Mouse (Mus musculus): Measurements from ENCODE around the gene Olfr801. TPM values are rescaled to one million over a fixed set of nuclear protein-coding genes. Genes with fewer than 3 reads are reported as not detected.

The Olfr801 gene
- not detected in 2 replicates for polyA plus RNA-seq (2014; fragmentation: Nextera tagmentation; extraction: Ambion mirVana)

- ATAC-seq (ENCODE audit: insufficient number of reproducible peaks, low FRiP score, low TSS enrichment, low read depth) (no peak), DNase-seq (ENCODE audit: low spot score) (no peak)
- H3K4me1 ChIP-seq (ENCODE audit: control insufficient read depth, insufficient read depth, low read length), result no peaks in the 10 kb centered on the region
- H3K4me2 ChIP-seq (ENCODE audit: low read depth, severe bottlenecking), result no peak within 1 kb of the TSS
- WGBS, result 86% methylated on average over 1 of the region's 1 CpGs
- H3K9ac ChIP-seq (ENCODE audit: low read length), result no peak within 1 kb of the TSS
- H3K27ac ChIP-seq (replicated peaks; ENCODE audit: low read depth, low read length), result no peak within 1 kb of the TSS
- no peaks in the 10 kb centered on the region for H3K27me3 ChIP-seq (ENCODE audit: control insufficient read depth, insufficient read depth, low read length)
- H3K9me3 ChIP-seq (ENCODE audit: control insufficient read depth, low read length), result no peaks in the 10 kb centered on the region
- H3K36me3 ChIP-seq (ENCODE audit: control insufficient read depth, insufficient read depth, low read length), result no peaks in the 10 kb centered on the region
- H3K4me3 ChIP-seq (ENCODE audit: low read depth, low read length), result no peak within 1 kb of the TSS
Measured at GRCm38 (mm10) chr10:129673765-129674164, at the start of gene Olfr801. Gene Olfr801 (minus strand): TSS chr10:129673865.

- Histone ChIP-seq H3K9ac (ENCODE audit: low read length) (no peak within 1 kb of the TSS), H3K4me3 (ENCODE audit: low read depth, low read length) (no peak within 1 kb of the TSS), H3K4me2 (ENCODE audit: low read depth, severe bottlenecking) (no peak within 1 kb of the TSS), H3K9me3 (ENCODE audit: control insufficient read depth, low read length) (no peaks in the 10 kb centered on the region), H3K27me3 (ENCODE audit: control insufficient read depth, insufficient read depth, low read length) (no peaks in the 10 kb centered on the region), H3K4me1 (ENCODE audit: control insufficient read depth, insufficient read depth, low read length) (no peaks in the 10 kb centered on the region), H3K36me3 (ENCODE audit: control insufficient read depth, insufficient read depth, low read length) (no peaks in the 10 kb centered on the region), H3K27ac (replicated peaks; ENCODE audit: low read depth, low read length) (no peak within 1 kb of the TSS)
- no peak for ATAC-seq (ENCODE audit: insufficient number of reproducible peaks, low FRiP score, low TSS enrichment, low read depth)
- DNase-seq (ENCODE audit: low spot score), result no peak
Measured at GRCm38 (mm10) chr10:129702910-129703309, 29.2 kb upstream of the Olfr801 start, which contains the start of gene Olfr804. Gene Olfr804 (plus strand): TSS chr10:129703210.

- no peak for DNase-seq (ENCODE audit: low spot score)
- Histone ChIP-seq H3K4me3 (ENCODE audit: low read depth, low read length) (no peak within 1 kb of the TSS), H3K9ac (ENCODE audit: low read length) (no peak within 1 kb of the TSS), H3K4me1 (ENCODE audit: control insufficient read depth, insufficient read depth, low read length) (no peaks in the 10 kb centered on the region), H3K4me2 (ENCODE audit: low read depth, severe bottlenecking) (no peak within 1 kb of the TSS), H3K9me3 (ENCODE audit: control insufficient read depth, low read length) (no peaks in the 10 kb centered on the region), H3K36me3 (ENCODE audit: control insufficient read depth, insufficient read depth, low read length) (no peaks in the 10 kb centered on the region), H3K27me3 (ENCODE audit: control insufficient read depth, insufficient read depth, low read length) (no peaks in the 10 kb centered on the region), H3K27ac (replicated peaks; ENCODE audit: low read depth, low read length) (no peak within 1 kb of the TSS)
- WGBS, result 80% methylated on average over 2 of the region's 2 CpGs
- no peak for ATAC-seq (ENCODE audit: insufficient number of reproducible peaks, low FRiP score, low TSS enrichment, low read depth)
Measured at GRCm38 (mm10) chr10:129694186-129694585, 20.5 kb upstream of the Olfr801 start, which contains the start of gene Olfr803. Gene Olfr803 (minus strand): TSS chr10:129694286.

GRCm38 (mm10) chr10:129688069-129688468 is 14.4 kb upstream of the Olfr801 start, which contains the start of gene Olfr802:
Gene Olfr802 (minus strand): TSS chr10:129688169.
- no peaks in the 10 kb centered on the region for H3K4me1 ChIP-seq (ENCODE audit: control insufficient read depth, insufficient read depth, low read length)
- no peak within 1 kb of the TSS for H3K9ac ChIP-seq (ENCODE audit: low read length)
- no peaks in the 10 kb centered on the region for H3K27me3 ChIP-seq (ENCODE audit: control insufficient read depth, insufficient read depth, low read length)
- H3K27ac ChIP-seq (replicated peaks; ENCODE audit: low read depth, low read length), result no peak within 1 kb of the TSS
- no peak within 1 kb of the TSS for H3K4me3 ChIP-seq (ENCODE audit: low read depth, low read length)
- no peak for ATAC-seq (ENCODE audit: insufficient number of reproducible peaks, low FRiP score, low TSS enrichment, low read depth)
- no peak within 1 kb of the TSS for H3K4me2 ChIP-seq (ENCODE audit: low read depth, severe bottlenecking)
- no peaks in the 10 kb centered on the region for H3K9me3 ChIP-seq (ENCODE audit: control insufficient read depth, low read length)
- DNase-seq (ENCODE audit: low spot score), result no peak
- H3K36me3 ChIP-seq (ENCODE audit: control insufficient read depth, insufficient read depth, low read length), result no peaks in the 10 kb centered on the region
- 74% methylated on average over 1 of the region's 1 CpGs for WGBS

- Histone ChIP-seq H3K27ac (replicated peaks; ENCODE audit: low read depth, low read length) (no peak within 1 kb of the TSS), H3K9ac (ENCODE audit: low read length) (no peak within 1 kb of the TSS), H3K4me1 (ENCODE audit: control insufficient read depth, insufficient read depth, low read length) (no peaks in the 10 kb centered on the region), H3K4me3 (ENCODE audit: low read depth, low read length) (no peak within 1 kb of the TSS), H3K36me3 (ENCODE audit: control insufficient read depth, insufficient read depth, low read length) (no peaks in the 10 kb centered on the region), H3K4me2 (ENCODE audit: low read depth, severe bottlenecking) (no peak within 1 kb of the TSS), H3K9me3 (ENCODE audit: control insufficient read depth, low read length) (no peaks in the 10 kb centered on the region), H3K27me3 (ENCODE audit: control insufficient read depth, insufficient read depth, low read length) (no peaks in the 10 kb centered on the region)
- DNase-seq (ENCODE audit: low spot score) (no peak), ATAC-seq (ENCODE audit: insufficient number of reproducible peaks, low FRiP score, low TSS enrichment, low read depth) (no peak)
Measured at GRCm38 (mm10) chr10:129657394-129657793, 16.3 kb downstream of the Olfr801 start, which contains the start of gene Olfr800. Gene Olfr800 (plus strand): TSS chr10:129657694.

- no peak overlapping the region for H3K27ac ChIP-seq (replicated peaks; ENCODE audit: low read depth, low read length)
- DNase-seq (ENCODE audit: low spot score), result no peak
- H3K9me3 ChIP-seq (ENCODE audit: control insufficient read depth, low read length), result no peaks in the 10 kb centered on the region
- ATAC-seq (ENCODE audit: insufficient number of reproducible peaks, low FRiP score, low TSS enrichment, low read depth), result no peak
- no peak overlapping the region for H3K4me3 ChIP-seq (ENCODE audit: low read depth, low read length)
- H3K36me3 ChIP-seq (ENCODE audit: control insufficient read depth, insufficient read depth, low read length), result no peaks in the 10 kb centered on the region
- H3K9ac ChIP-seq (ENCODE audit: low read length), result no peak overlapping the region
- no peaks in the 10 kb centered on the region for H3K27me3 ChIP-seq (ENCODE audit: control insufficient read depth, insufficient read depth, low read length)
- 85% methylated on average over 1 of the region's 1 CpGs for WGBS
- H3K4me2 ChIP-seq (ENCODE audit: low read depth, severe bottlenecking), result no peak overlapping the region
- H3K4me1 ChIP-seq (ENCODE audit: control insufficient read depth, insufficient read depth, low read length), result no peaks in the 10 kb centered on the region
Measured at GRCm38 (mm10) chr10:129651763-129652162, 21.9 kb downstream of the Olfr801 start.

GRCm38 (mm10) chr10:129637184-129637583 is 36.5 kb downstream of the Olfr801 start, which contains the start of gene Olfr799:
Gene Olfr799 (plus strand): TSS chr10:129637484.
- Histone ChIP-seq H3K27ac (replicated peaks; ENCODE audit: low read depth, low read length) (no peak within 1 kb of the TSS), H3K36me3 (ENCODE audit: control insufficient read depth, insufficient read depth, low read length) (no peaks in the 10 kb centered on the region), H3K9ac (ENCODE audit: low read length) (no peak within 1 kb of the TSS), H3K9me3 (ENCODE audit: control insufficient read depth, low read length) (no peaks in the 10 kb centered on the region), H3K4me1 (ENCODE audit: control insufficient read depth, insufficient read depth, low read length) (no peaks in the 10 kb centered on the region), H3K4me2 (ENCODE audit: low read depth, severe bottlenecking) (no peak within 1 kb of the TSS), H3K27me3 (ENCODE audit: control insufficient read depth, insufficient read depth, low read length) (no peaks in the 10 kb centered on the region), H3K4me3 (ENCODE audit: low read depth, low read length) (no peak within 1 kb of the TSS)
- DNase-seq (ENCODE audit: low spot score) (no peak), ATAC-seq (ENCODE audit: insufficient number of reproducible peaks, low FRiP score, low TSS enrichment, low read depth) (no peak)
- WGBS, result 49% methylated on average over 1 of the region's 1 CpGs

- H3K4me1 ChIP-seq (ENCODE audit: control insufficient read depth, insufficient read depth, low read length), result no peaks in the 10 kb centered on the region
- no peak within 1 kb of the TSS for H3K4me2 ChIP-seq (ENCODE audit: low read depth, severe bottlenecking)
- H3K9ac ChIP-seq (ENCODE audit: low read length), result no peak within 1 kb of the TSS
- H3K4me3 ChIP-seq (ENCODE audit: low read depth, low read length), result no peak within 1 kb of the TSS
- no peaks in the 10 kb centered on the region for H3K9me3 ChIP-seq (ENCODE audit: control insufficient read depth, low read length)
- WGBS, result 87% methylated on average over 1 of the region's 1 CpGs
- H3K27me3 ChIP-seq (ENCODE audit: control insufficient read depth, insufficient read depth, low read length), result no peaks in the 10 kb centered on the region
- no peaks in the 10 kb centered on the region for H3K36me3 ChIP-seq (ENCODE audit: control insufficient read depth, insufficient read depth, low read length)
- no peak within 1 kb of the TSS for H3K27ac ChIP-seq (replicated peaks; ENCODE audit: low read depth, low read length)
- DNase-seq (ENCODE audit: low spot score) (no peak), ATAC-seq (ENCODE audit: insufficient number of reproducible peaks, low FRiP score, low TSS enrichment, low read depth) (no peak)
Measured at GRCm38 (mm10) chr10:129627834-129628233, 45.8 kb downstream of the Olfr801 start, which contains the start of gene Olfr798. Gene Olfr798 (minus strand): TSS chr10:129627934.

- H3K27ac ChIP-seq (replicated peaks; ENCODE audit: low read depth, low read length), result no peak overlapping the region
- H3K4me2 ChIP-seq (ENCODE audit: low read depth, severe bottlenecking), result no peak overlapping the region
- H3K27me3 ChIP-seq (ENCODE audit: control insufficient read depth, insufficient read depth, low read length), result no peaks in the 10 kb centered on the region
- ATAC-seq (ENCODE audit: insufficient number of reproducible peaks, low FRiP score, low TSS enrichment, low read depth) (no peak), DNase-seq (ENCODE audit: low spot score) (no peak)
- no peaks in the 10 kb centered on the region for H3K9me3 ChIP-seq (ENCODE audit: control insufficient read depth, low read length)
- H3K4me3 ChIP-seq (ENCODE audit: low read depth, low read length), result no peak overlapping the region
- H3K9ac ChIP-seq (ENCODE audit: low read length), result no peak overlapping the region
- H3K36me3 ChIP-seq (ENCODE audit: control insufficient read depth, insufficient read depth, low read length), result no peaks in the 10 kb centered on the region
- H3K4me1 ChIP-seq (ENCODE audit: control insufficient read depth, insufficient read depth, low read length), result no peaks in the 10 kb centered on the region
Measured at GRCm38 (mm10) chr10:129623251-129623650, 50.4 kb downstream of the Olfr801 start.

All from limb, embryonic 11.5 days (tissue).